Mouse (Mus musculus): Measurements from ENCODE around the gene Ciita.

DNA sequence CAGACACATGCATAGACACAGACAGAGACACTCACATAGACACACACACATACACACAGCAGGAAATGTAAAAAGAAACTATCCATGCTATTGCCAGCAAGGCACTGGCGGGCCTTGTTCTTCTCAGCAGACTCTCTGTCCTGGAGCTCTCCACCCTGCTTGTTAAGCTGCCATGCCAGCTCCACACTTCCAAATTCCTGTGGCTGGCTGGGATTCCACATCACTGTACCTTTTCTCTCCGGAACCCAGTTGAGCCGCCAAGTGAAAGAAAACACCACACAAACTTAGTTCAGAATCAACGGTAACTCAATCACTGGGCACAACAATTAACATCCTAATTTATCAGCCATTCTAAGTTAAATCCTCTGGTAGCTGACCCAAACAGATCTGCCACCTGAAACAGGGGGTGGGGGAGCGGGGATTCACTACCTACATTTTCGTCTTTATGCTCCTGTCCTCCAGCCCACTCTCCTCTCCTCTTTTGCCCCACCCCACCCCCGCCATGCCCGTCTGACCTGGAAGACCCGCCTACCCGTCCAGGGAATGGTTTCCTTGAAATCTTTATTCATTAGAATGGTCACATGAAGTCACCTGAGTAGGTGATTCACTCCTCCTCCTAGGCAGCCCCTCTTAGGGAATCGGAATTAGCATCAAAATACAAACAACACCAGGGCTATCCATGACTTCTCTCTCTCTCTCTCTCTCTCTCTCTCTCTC lies 12.3 kb upstream of the Ciita start:
- no peak for TF ChIP-seq CTCF (IDR thresholded peaks at IDR 0.05; ENCODE audit: low read depth, low read length)
- TF ChIP-seq POLR2A (IDR thresholded peaks at IDR 0.05; ENCODE audit: insufficient read depth, low read length), result no peak

Measured in ES-Bruce4 (cell line).